Mouse (Mus musculus) gastrocnemius, postnatal 36 days (tissue): ENCODE data around the gene Trim29. TPM values are rescaled to one million over a fixed set of nuclear protein-coding genes. Genes with fewer than 3 reads are reported as not detected.

Experiments
- DNase-seq, 2 experiments: peaks; one replicate each; pipeline ENCODE4 v3.0.0; 2022
- intact Hi-C: fragments of 180-260 bp; cut with DNase I; formaldehyde crosslinking; loops from one replicate; pipeline ENCODE4 v1.15.1; 2025
- long read RNA-seq, 2 experiments: library from polyadenylated mRNA; stranded (forward); transcript quantifications; one replicate each; pipeline ENCODE4 v2.0.0; 2021
- total RNA-seq, 2 experiments: library from RNA; stranded (reverse); gene quantifications; 2 replicates each; pipeline ENCODE4 v1.2.3; 2021

The Trim29 gene
- total RNA-seq = under 1 TPM; 0.10 TPM
- long read RNA-seq, experiment 1 = 0 reads
- long read RNA-seq, experiment 2 = 0 reads

DNA sequence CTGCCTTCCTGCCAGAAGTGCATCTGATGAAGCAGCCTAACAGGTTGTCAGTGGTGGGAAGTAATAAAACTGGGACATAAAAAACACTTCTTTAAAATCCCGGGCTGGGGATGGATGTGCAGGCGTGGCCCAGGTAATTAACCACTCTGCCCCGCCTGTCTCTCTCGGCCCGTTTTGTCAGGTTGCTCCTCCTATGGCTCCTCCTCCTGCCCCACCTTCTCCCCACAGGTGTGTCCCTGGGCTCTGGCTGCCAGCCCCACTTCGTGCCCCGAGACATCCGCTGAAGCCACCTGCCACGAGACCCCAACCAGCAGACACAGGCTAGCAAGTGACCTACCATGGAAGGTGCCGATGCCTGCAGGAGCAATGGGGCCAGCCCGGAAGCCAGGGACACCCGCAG is at the start of gene Trim29:
Trim29 (plus strand) TSS at position 311 of the 400 bp plus-strand sequence.
- DNase-seq = no peak
- intact Hi-C loops = no loop called here

DNA sequence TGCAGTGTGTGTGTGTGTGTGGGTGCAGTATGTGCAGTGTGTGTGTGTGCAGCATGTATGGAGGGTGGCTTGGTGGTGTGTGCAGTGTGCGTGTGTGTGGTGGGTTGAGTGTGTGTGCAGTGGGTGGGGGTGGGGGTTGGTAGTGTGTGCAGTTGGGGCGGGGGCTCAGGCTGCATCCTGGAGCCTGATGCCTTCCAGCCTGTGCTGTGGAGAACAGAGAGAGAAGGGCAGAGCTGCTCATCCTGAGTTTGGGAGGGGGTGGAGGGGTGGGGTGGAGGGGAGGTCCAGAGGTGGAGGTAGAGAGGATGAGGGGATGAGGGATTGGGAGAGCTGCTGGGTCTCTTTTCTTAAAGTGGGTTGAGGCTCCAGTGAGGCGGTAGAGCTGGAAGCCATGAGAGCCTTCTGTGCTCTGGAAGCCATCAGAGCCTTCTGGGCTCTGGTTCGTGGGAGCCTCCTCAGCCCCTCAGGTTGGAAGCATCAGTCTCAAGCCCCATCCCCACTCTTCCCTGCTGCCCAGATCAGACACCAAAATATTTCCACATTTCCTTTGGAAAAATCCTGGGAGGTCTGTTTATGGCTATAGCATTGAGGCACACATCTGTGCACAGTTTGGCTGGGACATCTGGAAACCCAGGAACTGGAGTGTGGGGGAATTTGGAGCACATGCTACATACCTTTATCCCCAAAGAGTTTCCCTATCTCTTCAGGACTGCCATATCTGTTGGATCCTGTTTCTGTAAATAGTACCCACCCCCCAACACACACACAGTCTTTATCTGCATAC is 49.3 kb upstream of the Trim29 start:
- no peak for DNase-seq

DNA sequence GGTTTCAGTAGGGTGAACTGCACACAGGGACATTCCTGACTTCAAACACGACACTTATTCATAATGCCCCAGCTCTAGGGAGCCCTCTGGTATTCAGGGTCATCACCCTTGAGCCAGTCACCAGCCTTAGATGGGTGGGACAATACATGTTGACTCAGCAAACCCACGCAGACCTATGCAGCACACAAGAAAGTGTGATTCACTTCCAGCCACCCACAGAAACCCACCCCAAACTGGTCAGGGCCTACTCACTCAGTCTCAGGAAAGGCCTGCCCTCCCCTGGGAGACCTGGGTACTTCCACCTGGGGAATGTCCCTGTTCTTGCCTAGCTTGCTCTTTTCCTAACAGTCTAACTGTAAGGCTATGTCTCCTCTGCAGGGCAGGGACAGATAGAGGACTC is 48.7 kb upstream of the Trim29 start:
- DNase-seq = no peak
- intact Hi-C loops = no loop called here

More for the DNA sequence above, 49.3 kb upstream of the Trim29 start:
- intact Hi-C loops = no loop called here

DNA sequence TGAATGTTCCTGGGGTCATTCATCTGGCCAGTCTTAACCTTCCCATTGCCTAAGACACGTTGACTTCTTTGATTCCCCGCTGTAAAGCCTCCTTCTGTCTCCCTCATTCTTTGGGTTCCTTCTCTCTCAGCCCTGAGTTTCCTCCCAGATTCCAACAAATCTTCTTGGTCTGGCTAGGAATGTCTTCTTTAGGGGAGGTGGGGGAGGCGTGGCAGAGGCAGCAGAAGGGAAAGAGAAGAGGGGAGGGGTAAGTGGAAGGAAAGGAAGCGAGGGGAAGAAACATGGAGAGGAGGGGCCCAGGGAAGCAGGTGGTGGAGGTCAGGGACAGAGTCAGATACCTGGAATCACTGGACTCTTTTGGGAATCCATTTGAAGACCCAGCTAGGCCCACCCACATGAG is 48.3 kb upstream of the Trim29 start:
- no peak for DNase-seq
- intact Hi-C loops = no loop called here

DNA sequence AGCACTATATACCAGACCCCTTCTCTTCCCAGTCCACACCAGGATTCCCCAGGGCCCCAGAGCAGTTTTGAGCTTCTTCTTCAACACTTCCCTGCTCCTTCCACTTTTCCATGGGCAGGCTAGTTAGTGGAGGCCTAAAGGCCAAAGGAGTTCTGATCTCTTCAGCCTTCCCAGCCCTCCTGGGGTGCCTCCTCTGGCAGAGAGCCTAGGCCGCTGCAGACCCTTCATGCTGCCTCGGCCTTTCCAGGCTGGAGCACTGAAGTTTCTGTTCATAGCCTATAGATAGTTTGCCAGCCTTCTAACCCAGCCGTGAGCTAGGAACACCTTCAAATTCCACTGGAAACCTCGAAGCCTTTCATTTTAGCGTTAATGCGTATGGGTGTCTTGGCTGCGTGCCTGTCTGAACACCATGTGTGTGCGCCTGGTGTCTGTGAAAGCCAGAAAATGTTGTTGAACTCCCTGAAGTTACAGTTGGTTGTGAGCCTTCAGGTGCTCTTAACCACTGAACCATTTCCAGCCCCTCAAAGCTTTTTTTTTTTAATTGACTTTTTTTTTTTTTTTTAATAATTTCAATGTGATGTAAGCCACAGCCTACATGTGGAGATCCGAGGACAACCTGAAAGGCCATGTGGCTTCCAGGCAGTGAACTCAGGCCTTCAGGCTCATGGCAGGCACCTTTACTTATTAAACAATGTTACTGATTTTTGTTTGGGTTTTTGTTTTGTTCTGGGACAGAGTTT is 47.7 kb upstream of the Trim29 start:
- intact Hi-C loops = no loop called here
- no peak for DNase-seq

DNA sequence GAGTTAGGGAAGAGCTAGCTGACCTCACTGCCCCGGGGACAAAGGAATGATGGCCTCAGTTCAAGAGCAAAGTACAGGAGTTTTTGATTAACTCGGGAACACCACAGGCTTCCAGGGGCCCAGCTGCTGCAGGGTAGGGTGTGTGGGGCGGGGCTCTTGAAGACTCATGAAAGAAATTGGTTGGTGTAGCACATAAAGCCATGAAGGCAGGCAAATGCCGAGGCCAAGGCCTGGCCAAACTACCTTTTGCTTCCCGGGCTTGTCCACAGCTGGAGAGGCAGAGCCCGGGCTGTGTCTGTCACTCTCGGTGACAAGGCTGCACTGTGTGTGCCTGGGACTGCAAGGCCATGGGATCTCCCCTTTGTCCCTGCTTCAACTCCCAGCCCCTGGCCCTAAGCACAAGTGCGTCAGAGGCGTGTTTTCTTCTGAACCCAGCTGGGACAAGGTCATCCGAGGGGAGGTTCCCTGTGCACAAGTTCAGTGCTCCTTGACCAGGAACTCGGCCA is 46.6 kb upstream of the Trim29 start:
- intact Hi-C loops = no loop called here
- DNase-seq = peak; percentile 64 to 66

DNA sequence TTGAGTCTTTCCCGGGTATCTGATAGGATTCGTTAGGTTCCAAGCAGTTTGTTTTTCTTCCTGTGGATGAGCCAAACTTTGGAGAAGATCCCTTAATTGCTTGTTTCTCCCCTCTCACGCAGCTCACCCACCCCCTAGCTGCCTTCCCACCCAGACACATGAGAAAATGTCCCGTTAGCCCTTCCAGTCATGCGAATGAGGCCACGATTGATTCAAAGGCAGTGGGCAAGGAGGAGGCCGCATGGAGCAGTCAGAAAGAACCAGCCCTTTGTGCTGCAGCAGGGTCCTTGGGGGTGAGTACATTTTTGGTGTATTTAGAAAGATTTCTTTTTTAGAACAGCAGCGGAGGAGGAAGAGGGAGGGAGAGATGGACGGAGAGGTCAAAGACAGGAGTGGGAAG is 45.5 kb upstream of the Trim29 start:
- intact Hi-C loops = no loop called here
- no peak for DNase-seq

DNA sequence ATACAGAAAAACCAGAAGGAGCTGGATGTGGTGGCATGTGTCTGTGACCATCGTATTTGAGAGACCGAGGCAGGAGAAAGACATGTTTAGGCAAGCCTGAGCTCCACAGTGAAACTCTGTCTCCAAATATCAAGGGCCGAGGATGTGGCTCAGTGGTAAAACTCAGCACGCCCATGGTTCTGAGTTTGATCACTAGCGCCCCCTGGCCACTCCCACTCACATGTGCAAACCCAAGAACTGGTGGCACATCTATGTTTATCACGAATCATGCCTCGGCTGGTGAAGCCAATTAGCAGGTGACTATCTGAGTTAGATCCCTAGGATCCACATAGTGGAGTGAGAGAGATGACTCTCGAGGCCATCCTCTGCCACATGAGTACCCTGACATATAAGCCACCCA is 43.3 kb upstream of the Trim29 start:
- intact Hi-C loops = no loop called here
- DNase-seq = no peak

DNA sequence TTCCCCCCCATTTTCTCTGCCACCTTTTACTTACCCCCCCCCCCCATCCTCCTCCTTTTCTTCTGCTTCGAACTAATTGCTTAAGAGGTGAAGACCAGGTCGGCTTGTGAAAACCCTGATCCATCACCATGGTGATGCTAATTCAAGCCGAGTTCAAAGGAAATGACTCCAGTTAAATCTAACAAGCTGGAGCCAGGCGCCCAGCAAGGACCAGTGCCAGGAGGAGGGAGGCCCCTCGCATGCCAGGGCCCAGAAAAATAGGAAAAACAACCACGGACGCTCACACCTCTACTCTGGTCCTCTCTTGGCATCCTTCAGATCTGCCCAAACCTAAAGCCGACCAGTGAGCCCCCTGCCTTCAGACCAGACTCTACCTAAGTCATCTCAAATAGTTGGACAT is 41.5 kb upstream of the Trim29 start:
- DNase-seq = no peak
- intact Hi-C loops = no loop called here

DNA sequence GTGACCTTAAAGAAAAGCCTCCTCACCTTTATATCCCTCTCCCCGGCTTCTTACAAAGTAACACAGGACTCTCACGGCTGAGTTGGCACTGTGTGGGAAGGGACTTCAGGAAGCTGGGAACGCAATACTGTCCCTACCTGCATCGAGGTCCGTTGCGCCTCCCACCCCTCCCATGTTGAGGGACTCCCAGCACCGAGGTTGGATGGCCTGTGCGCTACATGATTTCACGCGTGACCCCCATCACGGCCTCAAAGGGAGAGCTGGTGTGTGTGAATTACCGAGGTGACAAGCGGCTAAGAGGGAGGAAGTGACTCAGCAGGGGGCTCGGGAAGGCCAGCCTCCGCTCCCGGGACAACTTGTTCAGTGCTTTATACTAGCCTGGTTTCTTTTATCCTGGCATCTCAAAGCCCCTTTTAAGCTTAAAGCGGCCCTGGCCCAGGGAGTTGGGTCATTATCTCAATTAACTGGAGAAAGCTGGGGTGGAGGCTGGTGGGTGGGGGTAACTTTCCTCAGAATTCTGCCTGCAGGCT is 39.9 kb upstream of the Trim29 start:
- no peak for DNase-seq
- intact Hi-C loops = no loop called here

DNA sequence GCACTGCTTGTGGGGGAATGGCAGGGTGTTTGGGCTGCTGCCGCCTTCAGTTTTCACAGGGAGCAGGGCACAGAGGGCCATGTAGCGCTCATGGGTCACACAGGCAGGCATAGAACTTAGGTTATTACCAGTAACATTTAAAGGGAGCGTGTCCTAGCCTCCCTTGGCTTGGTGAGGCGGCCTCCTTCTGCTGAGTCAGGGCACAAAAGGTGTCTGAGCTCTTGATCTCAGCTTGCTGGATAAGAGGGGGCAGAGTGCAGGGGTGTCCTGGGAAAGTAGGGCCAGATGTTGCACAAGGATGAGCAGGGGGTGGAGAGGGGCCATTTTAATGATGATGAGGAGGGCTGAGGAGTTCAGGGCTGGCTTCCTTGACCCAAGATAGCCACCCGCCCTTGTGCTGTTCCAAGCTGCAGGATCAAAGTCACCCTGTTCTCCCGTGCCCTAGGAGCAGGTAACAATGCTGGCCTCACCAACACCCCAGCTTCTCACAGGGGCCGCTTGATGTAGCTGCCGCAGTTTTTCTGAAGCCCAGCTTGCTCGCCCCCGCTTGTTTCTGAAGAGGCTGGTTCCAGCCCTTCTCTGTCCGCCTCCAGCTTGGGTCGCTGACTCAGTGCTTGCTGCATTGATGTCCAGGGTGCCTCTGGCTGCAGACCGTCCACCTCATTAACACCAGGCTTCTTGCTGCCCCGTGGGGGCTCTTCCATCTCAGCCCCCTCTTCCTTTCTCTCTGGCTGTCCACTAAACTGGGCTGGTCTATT is 38.7 kb upstream of the Trim29 start:
- DNase-seq = no peak
- intact Hi-C loops = no loop called here

DNA sequence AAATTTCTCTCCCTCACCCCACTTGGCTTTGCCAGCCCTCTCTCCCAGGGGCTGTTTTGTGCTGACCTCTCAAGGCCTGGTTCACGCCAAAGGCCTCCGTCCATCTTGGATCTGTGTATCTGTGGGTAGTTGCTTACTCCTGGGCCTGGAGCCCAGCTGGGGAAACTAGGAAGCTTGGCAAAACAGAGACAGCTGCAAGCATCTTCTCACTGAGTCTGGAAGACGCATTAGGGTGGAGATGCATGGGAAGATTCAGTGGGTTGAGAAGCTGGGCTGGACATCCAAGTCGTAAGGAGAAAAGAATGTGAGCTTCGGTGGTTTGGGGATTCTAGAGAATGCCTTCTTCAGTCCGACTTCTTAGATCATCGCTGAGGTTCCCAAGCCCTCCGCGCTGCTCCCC is 36.9 kb upstream of the Trim29 start:
- peak; percentile 35 to 54 for DNase-seq
- intact Hi-C loops = no loop called here

DNA sequence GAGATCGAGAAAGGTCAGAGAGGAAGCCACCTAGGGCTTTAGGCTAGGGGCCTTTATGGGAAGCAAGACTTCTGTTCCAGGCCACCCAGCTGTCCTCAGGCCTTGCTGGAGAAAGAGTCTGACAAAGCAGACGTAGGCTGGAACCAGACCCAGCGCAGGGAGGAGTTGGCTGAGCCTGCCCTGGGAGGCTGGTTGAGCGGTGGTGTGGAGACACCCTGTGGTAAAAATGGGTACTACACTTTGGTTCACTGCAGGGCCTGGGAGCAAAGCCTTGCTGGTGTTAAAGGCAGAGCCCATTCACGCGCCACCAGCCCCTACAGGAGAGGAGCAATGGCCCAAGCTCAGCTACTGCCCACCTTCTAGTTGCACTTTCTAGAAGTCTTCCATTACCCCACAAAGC is 26.4 kb upstream of the Trim29 start:
- peak; percentile 71 to 84 for DNase-seq
- intact Hi-C loops = loop anchor here (1.0 to 10.0 kb wide), 3 partner anchors 62 to 279 kb away; no protein-coding TSS in a partner anchor

DNA sequence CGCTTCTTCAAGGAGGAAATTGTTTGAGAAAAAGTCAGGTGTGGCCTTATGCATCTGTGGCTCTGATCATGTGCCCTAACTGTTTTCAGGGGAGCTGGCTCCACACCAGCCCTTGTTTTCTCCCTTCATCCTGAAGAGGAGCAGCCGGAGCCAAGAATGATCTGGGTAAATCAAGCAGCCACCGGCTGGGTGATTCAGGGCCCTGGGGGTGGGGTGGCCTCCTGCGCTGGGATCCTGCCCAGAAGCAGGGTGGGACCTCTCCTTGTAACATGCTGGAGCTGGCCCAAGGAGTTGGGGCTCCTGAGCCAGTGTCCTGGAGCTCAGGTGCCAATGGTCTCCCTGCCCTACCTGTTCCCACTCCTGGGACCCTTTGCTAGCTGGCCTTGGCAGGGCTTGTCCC is 25.4 kb upstream of the Trim29 start:
- no peak for DNase-seq
- intact Hi-C loops = loop anchor here (10.0 kb wide), 1 partner anchor 280 kb away; no protein-coding TSS in a partner anchor

DNA sequence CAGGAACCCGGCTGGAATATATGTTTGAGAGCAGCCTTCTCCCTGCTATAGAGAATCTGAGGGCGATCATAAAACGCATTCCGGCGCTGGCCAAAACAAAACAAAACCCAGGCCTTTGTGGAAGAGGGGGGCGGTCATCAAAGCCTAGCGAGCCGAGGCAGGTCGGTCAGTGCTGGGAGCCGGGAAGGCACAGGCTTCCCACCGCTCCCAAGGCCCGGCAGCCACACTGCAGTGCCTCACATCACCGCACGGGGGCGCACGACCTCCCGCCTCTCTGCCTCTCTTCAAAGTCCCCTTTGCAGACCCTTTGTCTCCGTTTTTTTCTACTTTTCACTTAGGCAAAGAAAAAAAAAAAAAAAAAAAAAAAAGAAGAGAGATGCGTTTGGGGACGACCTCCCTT is 23.8 kb upstream of the Trim29 start:
- intact Hi-C loops = loop anchor here (10.0 kb wide), 1 partner anchor 282 kb away; no protein-coding TSS in a partner anchor
- peak; percentile 56 to 64 for DNase-seq

DNA sequence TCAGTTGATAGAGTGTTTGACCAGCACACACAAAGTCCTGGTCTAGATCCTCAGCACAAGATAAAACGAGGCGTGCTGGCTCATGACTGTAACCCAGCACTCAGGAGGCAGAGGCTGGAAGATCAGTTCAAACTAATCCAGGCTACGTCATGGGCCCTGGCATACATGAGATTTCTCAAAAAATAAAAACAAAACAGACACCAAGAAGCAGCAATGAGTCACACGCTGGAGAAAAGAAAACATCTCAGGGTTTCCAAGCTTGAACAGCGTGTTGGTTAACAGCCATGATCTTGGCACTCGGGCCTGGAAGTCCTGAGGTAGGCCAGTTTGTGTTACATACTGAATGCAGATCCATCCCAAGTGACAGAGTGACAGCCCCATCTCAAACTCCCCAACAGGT is 17.6 kb upstream of the Trim29 start:
- intact Hi-C loops = no loop called here
- no peak for DNase-seq

DNA sequence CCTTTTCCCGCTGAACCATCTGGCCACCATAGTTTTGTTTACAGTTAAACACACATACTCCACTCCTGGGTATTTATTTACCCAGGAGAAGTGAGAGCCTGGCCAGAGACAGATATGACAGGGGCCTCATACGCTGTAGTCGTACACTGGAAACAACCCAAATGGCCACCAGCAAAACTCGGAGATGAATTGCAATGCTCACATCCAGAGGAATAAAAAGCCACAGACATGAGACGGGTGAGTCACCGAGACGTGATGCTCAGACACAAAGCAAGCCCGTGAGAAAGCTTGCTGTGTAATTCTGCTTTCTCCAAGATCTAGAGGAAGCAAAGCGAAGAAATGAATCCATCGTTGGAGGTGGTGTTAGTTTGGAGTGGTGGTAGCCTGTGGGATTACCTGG is 10.3 kb upstream of the Trim29 start:
- DNase-seq = no peak
- intact Hi-C loops = no loop called here

DNA sequence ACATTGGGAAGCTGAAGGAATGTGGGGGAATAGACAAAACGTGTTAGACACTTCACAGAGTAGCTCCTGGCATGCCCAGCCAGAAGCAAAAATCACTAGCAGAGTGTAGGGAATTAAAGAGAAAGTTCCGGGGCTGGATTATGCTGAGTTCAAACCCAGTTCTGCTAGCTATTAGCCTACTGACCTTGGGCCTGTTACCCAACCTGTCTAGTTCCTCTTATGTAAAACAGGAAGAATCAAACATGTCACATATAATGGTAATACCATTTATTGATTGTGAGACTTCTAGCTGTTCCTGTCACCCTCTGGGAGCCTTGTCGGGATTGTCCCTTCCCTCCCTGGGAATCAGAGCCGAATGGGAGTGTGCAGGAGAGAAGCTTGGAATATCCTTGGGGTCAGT is 7.7 kb upstream of the Trim29 start:
- DNase-seq = no peak
- intact Hi-C loops = no loop called here

DNA sequence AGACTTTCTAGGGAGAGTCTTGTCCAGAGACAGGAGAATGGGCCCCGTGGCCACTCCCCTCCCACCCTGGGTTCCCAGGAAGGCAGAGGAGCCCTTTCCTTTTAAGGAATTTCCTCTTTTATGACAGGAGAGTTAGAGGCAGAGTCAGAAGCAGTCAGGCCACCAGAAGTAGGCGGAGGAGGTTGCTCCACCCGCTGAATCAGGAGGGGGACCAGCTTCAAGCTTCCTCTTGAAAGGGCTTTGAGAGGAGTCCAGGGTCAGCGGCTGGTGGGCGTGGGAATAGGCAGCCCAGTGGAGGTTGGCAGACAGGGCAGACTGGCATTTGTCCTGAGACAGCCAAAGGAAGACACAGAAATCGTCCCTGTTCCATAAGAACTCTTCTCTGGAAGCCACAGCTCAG is 4.8 kb upstream of the Trim29 start:
- intact Hi-C loops = no loop called here
- no peak for DNase-seq

DNA sequence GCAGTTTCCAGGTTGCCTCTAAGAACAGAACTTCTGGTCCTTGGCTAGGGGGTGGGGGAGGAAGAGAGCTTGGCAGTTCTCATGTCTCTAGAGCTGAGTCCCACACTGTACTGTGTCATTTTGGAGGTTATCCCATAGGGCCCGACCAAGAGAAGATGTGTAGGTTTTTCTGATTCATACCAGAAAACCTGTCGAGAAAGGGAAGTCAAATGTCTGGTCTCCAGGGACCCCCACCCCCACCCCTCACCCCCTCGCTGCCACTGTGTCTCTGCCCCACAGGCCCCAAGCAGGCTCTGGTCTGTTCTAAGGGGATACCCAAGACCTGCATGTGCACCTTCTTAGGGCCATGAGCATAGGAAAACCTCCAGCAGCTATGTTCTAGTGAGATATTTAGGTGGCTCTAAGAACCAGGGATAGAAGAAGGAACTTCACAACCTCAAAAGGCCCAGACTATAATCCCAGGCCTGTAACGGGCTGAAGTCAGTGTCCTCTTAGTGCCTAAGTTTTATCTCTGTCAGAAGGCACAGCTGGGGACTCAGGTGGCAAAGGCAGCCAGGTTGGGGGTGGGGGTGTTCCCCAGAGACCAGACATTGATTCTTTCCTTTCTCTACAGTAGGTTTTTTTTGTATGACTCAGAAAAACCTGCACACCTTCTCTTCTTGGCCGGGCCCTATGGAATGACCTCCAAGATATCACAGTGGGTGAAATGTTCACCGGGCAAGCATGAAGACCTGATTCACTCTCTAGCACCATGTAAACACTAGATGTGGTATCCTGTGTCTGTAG is 1.4 kb upstream of the Trim29 start:
- DNase-seq = no peak
- intact Hi-C loops = no loop called here
